ENCODE assay signal across 7 mouse cellular contexts in genomic region chr11:57934391-57934850, GRCm38 (mm10).
DNase-seq lines count a peak whose midpoint lies in the region; ATAC-seq and TF ChIP-seq lines count a peak whose summit lies in the region.

No protein-coding gene starts in this region.

- no peak for TF ChIP-seq POLR2A in spleen, adult 2 months (IDR thresholded peaks at IDR 0.05; ENCODE audit: low read depth, low read length)

- TF ChIP-seq CTCF in spleen, adult 2 months (IDR thresholded peaks at IDR 0.05; ENCODE audit: extremely low read depth, insufficient read depth, insufficient read length, insufficient replicate concordance) = peak; percentile 95

- peak overlapping the region; percentile 36 for H3K4me3 ChIP-seq in embryonic facial prominence, embryonic 13.5 days
- H3K4me3 ChIP-seq in limb, embryonic 13.5 days = peak overlapping the region; percentile 30
- H3K4me3 ChIP-seq in midbrain, embryonic 16.5 days (ENCODE audit: low read depth, low read length) = 0 out of 2 replicates have a peak overlapping the region, but pooled peaks have one; percentile 25
- H3K4me3 ChIP-seq in spleen, adult 2 months (ENCODE audit: extremely low read depth, insufficient read depth, insufficient read length) = no peak overlapping the region

- no peak overlapping the region for H3K27ac ChIP-seq in embryonic facial prominence, embryonic 13.5 days
- H3K27ac ChIP-seq in limb, embryonic 13.5 days = no peak overlapping the region
- no peak overlapping the region for H3K27ac ChIP-seq in midbrain, embryonic 16.5 days (ENCODE audit: low read length)
- no peak overlapping the region for H3K27ac ChIP-seq in spleen, adult 2 months (ENCODE audit: insufficient read depth, low read length)

- peak; percentile 93 for DNase-seq in adrenal gland, postnatal 14 days
- peak; percentile 84 for DNase-seq in heart, adult 8-10 months (ENCODE audit: low spot score)
- DNase-seq in kidney, adult 8-10 months = peak; percentile 56 to 86
- peak; percentile 45 to 81 for DNase-seq in spleen, adult 2 months (ENCODE audit: low read depth in 1 of 2, low spot score in 2 of 2)

- no peaks in the 10 kb centered on the region for H3K36me3 ChIP-seq in embryonic facial prominence, embryonic 13.5 days
- no peaks in the 10 kb centered on the region for H3K36me3 ChIP-seq in limb, embryonic 13.5 days
- H3K36me3 ChIP-seq in midbrain, embryonic 16.5 days (ENCODE audit: control insufficient read depth, insufficient read depth, low read length) = no peaks in the 10 kb centered on the region
- H3K36me3 ChIP-seq in spleen, adult 2 months (ENCODE audit: control insufficient read depth, insufficient read depth, low read length) = no peaks in the 10 kb centered on the region

- ATAC-seq in embryonic facial prominence, embryonic 13.5 days (ENCODE audit: insufficient number of reproducible peaks, insufficient read depth, low FRiP score, low TSS enrichment, low read depth) = 0 out of 2 replicates have a peak, but pooled peaks have one; percentile 57
- ATAC-seq in limb, embryonic 13.5 days (ENCODE audit: low FRiP score, low read depth) = peak; percentile 68
- ATAC-seq in midbrain, embryonic 16.5 days = peak; percentile 64

- peaks cover 12% of the 10 kb centered on the region for H3K4me1 ChIP-seq in embryonic facial prominence, embryonic 13.5 days
- H3K4me1 ChIP-seq in limb, embryonic 13.5 days = peaks cover 23% of the 10 kb centered on the region
- H3K4me1 ChIP-seq in midbrain, embryonic 16.5 days (ENCODE audit: control insufficient read depth, insufficient read depth, low read length) = peaks cover 2% of the 10 kb centered on the region; the same call in 1 of the 2 replicates
- H3K4me1 ChIP-seq in spleen, adult 2 months (ENCODE audit: control insufficient read depth, insufficient read depth, insufficient read length) = no peaks in the 10 kb centered on the region

- peaks cover 16% of the 10 kb centered on the region for H3K27me3 ChIP-seq in embryonic facial prominence, embryonic 13.5 days
- peaks cover 17% of the 10 kb centered on the region for H3K27me3 ChIP-seq in limb, embryonic 13.5 days
- H3K27me3 ChIP-seq in midbrain, embryonic 16.5 days (ENCODE audit: control insufficient read depth, insufficient read depth, low read depth, low read length) = peaks cover 2% of the 10 kb centered on the region; the same call in 1 of the 2 replicates
- no peaks in the 10 kb centered on the region for H3K27me3 ChIP-seq in spleen, adult 2 months (ENCODE audit: control insufficient read depth, insufficient read depth, low read length)

- H3K9me3 ChIP-seq in embryonic facial prominence, embryonic 13.5 days = no peaks in the 10 kb centered on the region
- no peaks in the 10 kb centered on the region; the same call in 1 of the 2 replicates for H3K9me3 ChIP-seq in limb, embryonic 13.5 days
- H3K9me3 ChIP-seq in midbrain, embryonic 16.5 days (replicated peaks; ENCODE audit: control insufficient read depth, low read length, poor library complexity, severe bottlenecking) = no peaks in the 10 kb centered on the region

- H3K9ac ChIP-seq in embryonic facial prominence, embryonic 13.5 days = peak overlapping the region; percentile 66
- H3K9ac ChIP-seq in limb, embryonic 13.5 days = peak overlapping the region; percentile 65
- peak overlapping the region; percentile 56 for H3K9ac ChIP-seq in midbrain, embryonic 16.5 days (ENCODE audit: low read depth, low read length)

- H3K4me2 ChIP-seq in embryonic facial prominence, embryonic 13.5 days = peak overlapping the region; percentile 60
- peak overlapping the region; percentile 61 for H3K4me2 ChIP-seq in limb, embryonic 13.5 days (replicated peaks)
- peak overlapping the region; percentile 54 for H3K4me2 ChIP-seq in midbrain, embryonic 16.5 days (ENCODE audit: low read length)

- WGBS in embryonic facial prominence, embryonic 13.5 days = 11% methylated on average over 13 of the region's 13 CpGs
- 14% methylated on average over 13 of the region's 13 CpGs for WGBS in limb, embryonic 13.5 days
- WGBS in midbrain, embryonic 16.5 days = 11% methylated on average over 13 of the region's 13 CpGs
- 19% methylated on average over 13 of the region's 13 CpGs for whole genome bisulfite sequencing in spleen, adult 2 months
